24 mouse cellular contexts compared by ENCODE assay signal in the genomic region with DNA sequence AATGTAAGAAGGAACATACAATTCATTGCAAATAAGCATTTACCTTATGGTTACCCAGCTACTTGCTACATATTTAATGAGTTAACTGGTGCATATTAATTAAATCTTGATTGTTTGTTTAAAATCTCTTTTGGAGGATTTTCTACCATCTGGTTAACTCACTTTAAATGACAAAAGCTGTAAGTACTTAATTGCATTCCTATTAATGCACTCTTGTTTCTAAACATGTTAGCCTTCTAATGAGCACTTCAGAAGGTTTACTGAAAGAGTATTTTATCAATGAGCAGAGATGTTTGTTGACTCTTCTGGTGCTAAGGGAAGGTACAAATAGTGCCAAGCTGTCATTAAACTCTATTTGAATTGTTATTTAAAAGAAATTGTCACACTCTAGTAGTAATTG.
DNase-seq lines count a peak whose midpoint lies in the region; ATAC-seq lines count a peak whose summit lies in the region.
"Had no signal": no experiment of that assay in that cellular context is flagged by ENCODE, and none has a peak within 500 bp of the region (broad histone marks: within the 10 kb centered on the region; RNA-seq: fewer than 3 reads in every experiment).

No protein-coding gene starts in this region.

- H3K4me2 ChIP-seq in forebrain, embryonic 13.5 days: no peak overlapping the region
- H3K4me2 ChIP-seq in forebrain, embryonic 15.5 days (replicated peaks): no peak overlapping the region
- no peak overlapping the region for H3K4me2 ChIP-seq in forebrain, embryonic 12.5 days
- H3K4me2 ChIP-seq: embryonic facial prominence, embryonic 12.5 days had no signal

- H3K9me3 ChIP-seq in forebrain, embryonic 13.5 days (replicated peaks): no peaks in the 10 kb centered on the region
- H3K9me3 ChIP-seq in forebrain, embryonic 10.5 days: no peaks in the 10 kb centered on the region
- no peaks in the 10 kb centered on the region for H3K9me3 ChIP-seq in forebrain, embryonic 15.5 days
- H3K9me3 ChIP-seq in forebrain, embryonic 12.5 days: no peaks in the 10 kb centered on the region
- H3K9me3 ChIP-seq: embryonic facial prominence, embryonic 10.5 days; embryonic facial prominence, embryonic 12.5 days; G1E had no signal

- no peak overlapping the region for H3K4me3 ChIP-seq in forebrain, embryonic 13.5 days
- no peak overlapping the region for H3K4me3 ChIP-seq in forebrain, embryonic 10.5 days
- H3K4me3 ChIP-seq in forebrain, embryonic 15.5 days: no peak overlapping the region
- no peak overlapping the region for H3K4me3 ChIP-seq in forebrain, embryonic 12.5 days (replicated peaks)
- H3K4me3 ChIP-seq: embryonic facial prominence, embryonic 10.5 days; embryonic facial prominence, embryonic 12.5 days had no signal

- peaks cover 6% of the 10 kb centered on the region; the same call in 1 of the 2 replicates for H3K27me3 ChIP-seq in forebrain, embryonic 13.5 days
- no peaks in the 10 kb centered on the region for H3K27me3 ChIP-seq in forebrain, embryonic 10.5 days (ENCODE audit: poor library complexity, severe bottlenecking)
- no peaks in the 10 kb centered on the region for H3K27me3 ChIP-seq in forebrain, embryonic 15.5 days
- H3K27me3 ChIP-seq in forebrain, embryonic 12.5 days: no peaks in the 10 kb centered on the region
- H3K27me3 ChIP-seq: CH12.LX; embryonic facial prominence, embryonic 12.5 days; Patski had no signal

- DNase-seq in forebrain, embryonic 10.5 days (ENCODE audit: extremely low spot score, low spot score): no peak
- peak; percentile 54 for DNase-seq in retina, postnatal 1 day
- no peak for DNase-seq in retina, embryonic 14.5 days (ENCODE audit: low spot score)
- DNase-seq in cerebellum, postnatal 4 days (ENCODE audit: low spot score in 2 of 2): no peak
- DNase-seq: adrenal gland, adult 8-10 months; adrenal gland, postnatal 14 days; adrenal gland, postnatal 36 days; B cell, adult 2 months; cerebellum, adult 11 months; cerebellum, adult 18-20 months; cerebellum, adult 8-10 months; cerebellum, adult 9-11 months; cerebellum, postnatal 14 days; cerebellum, postnatal 36 days had no signal

- no peaks in the 10 kb centered on the region for H3K4me1 ChIP-seq in forebrain, embryonic 13.5 days
- no peaks in the 10 kb centered on the region for H3K4me1 ChIP-seq in forebrain, embryonic 10.5 days
- H3K4me1 ChIP-seq in forebrain, embryonic 15.5 days: no peaks in the 10 kb centered on the region
- H3K4me1 ChIP-seq in forebrain, embryonic 12.5 days: no peaks in the 10 kb centered on the region
- H3K4me1 ChIP-seq: embryonic facial prominence, embryonic 10.5 days; embryonic facial prominence, embryonic 12.5 days had no signal

- H3K27ac ChIP-seq in forebrain, embryonic 13.5 days: no peak overlapping the region
- no peak overlapping the region for H3K27ac ChIP-seq in forebrain, embryonic 10.5 days
- H3K27ac ChIP-seq in forebrain, embryonic 15.5 days (replicated peaks): no peak overlapping the region
- H3K27ac ChIP-seq in forebrain, embryonic 12.5 days: no peak overlapping the region
- H3K27ac ChIP-seq: embryonic facial prominence, embryonic 10.5 days; embryonic facial prominence, embryonic 12.5 days had no signal

- H3K36me3 ChIP-seq in forebrain, embryonic 13.5 days (ENCODE audit: poor library complexity, severe bottlenecking): no peaks in the 10 kb centered on the region
- no peaks in the 10 kb centered on the region for H3K36me3 ChIP-seq in forebrain, embryonic 10.5 days (replicated peaks)
- no peaks in the 10 kb centered on the region for H3K36me3 ChIP-seq in forebrain, embryonic 15.5 days
- H3K36me3 ChIP-seq in forebrain, embryonic 12.5 days (replicated peaks): no peaks in the 10 kb centered on the region
- H3K36me3 ChIP-seq: embryonic facial prominence, embryonic 10.5 days; embryonic facial prominence, embryonic 12.5 days; G1E had no signal

- H3K9ac ChIP-seq in forebrain, embryonic 13.5 days: no peak overlapping the region
- no peak overlapping the region for H3K9ac ChIP-seq in forebrain, embryonic 15.5 days (replicated peaks)
- no peak overlapping the region for H3K9ac ChIP-seq in forebrain, embryonic 12.5 days
- H3K9ac ChIP-seq: embryonic facial prominence, embryonic 12.5 days had no signal

- ATAC-seq in forebrain, embryonic 13.5 days: peak; percentile 85
- ATAC-seq in forebrain, embryonic 15.5 days (replicated peaks): peak; percentile 66
- ATAC-seq in forebrain, embryonic 12.5 days (ENCODE audit: low FRiP score): no peak; the same call in 1 of the 2 replicates
- ATAC-seq: activated CD4-positive, CD25-positive, alpha-beta regulatory T cell, adult 4 months; CD4-positive, CD25-positive, alpha-beta regulatory T cell, adult 4 months; Patski had no signal
